Mouse (Mus musculus) brain, adult 2 months (tissue): ENCODE measurements around the gene Gm12845.
A peak's percentile ranks its signal among the peaks of the same experiment; 100 is the strongest.
"Not testable (repeated sequence)": the region's sequence is repeated elsewhere in the genome, so short reads cannot be mapped to it uniquely, and the experiment has no call there.

ENCODE experiments used
- DNase-seq: peaks from one replicate; pipeline ENCODE4 v3.0.0; 2011; ENCODE audit warnings: low read depth, low spot score

Gene Gm12845

DNA sequence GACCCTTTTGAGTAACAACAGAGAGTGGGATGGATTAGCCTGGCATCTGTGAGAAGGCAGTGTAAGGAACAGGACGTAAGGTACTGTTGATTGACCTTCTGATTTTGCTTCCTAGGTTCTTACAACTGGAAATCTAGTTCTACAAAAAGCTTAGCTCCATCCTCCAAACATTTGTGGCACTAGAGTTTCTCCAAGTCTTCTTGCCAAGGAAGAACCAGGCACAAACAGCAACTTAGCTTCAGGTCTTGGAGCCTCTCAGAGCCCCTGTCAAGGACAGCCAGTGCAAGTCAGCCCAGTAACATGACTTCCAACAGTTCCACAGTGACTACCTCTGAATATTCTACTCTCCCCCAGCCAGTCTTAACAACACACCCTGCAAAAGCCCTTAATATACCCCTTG, at the start of gene Gm12845:
Gm12845 (plus strand) TSS at position 301 of the 400 bp plus-strand sequence.
- DNase-seq = no peak

DNA sequence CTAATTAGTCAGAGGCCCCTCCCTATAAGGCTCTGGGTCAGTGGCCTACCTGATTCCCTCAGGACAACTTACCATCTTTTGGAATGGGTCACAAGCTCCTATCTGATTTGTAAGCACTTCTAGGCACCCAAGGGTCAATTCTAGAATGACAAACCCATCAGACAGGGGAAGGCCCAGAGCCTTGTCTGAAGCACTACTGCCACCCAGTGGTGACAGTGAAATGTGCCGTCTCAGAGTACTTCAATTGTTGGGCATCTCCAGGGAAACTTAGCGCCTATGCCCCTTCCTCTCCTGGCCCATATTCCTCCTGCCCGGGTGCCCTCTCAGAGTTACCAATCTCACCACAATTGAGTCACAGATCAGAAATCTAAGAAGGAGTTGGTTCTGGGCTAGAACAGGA, 47.3 kb upstream of the Gm12845 start:
- DNase-seq = peak; percentile 85

DNA sequence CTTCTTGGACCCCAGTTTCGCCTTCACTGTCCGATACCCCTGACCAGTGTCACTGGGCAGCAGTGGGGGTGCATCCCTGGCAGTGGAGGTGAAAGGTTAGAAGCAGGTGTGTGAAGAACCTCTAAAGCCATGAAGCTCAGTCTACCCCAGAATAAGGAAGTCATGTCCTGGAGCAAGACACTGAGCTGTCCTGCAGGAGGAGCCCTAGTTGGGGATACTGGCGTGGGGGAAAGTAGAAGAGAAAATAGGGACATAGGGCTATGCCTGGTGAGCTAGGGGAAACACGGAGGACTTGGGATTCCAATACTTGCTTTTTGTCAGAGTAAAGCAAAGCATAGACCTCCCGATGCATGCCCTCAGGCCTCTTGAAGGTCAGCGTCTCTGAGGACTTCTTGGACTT, 43.2 kb upstream of the Gm12845 start:
- no peak for DNase-seq

DNA sequence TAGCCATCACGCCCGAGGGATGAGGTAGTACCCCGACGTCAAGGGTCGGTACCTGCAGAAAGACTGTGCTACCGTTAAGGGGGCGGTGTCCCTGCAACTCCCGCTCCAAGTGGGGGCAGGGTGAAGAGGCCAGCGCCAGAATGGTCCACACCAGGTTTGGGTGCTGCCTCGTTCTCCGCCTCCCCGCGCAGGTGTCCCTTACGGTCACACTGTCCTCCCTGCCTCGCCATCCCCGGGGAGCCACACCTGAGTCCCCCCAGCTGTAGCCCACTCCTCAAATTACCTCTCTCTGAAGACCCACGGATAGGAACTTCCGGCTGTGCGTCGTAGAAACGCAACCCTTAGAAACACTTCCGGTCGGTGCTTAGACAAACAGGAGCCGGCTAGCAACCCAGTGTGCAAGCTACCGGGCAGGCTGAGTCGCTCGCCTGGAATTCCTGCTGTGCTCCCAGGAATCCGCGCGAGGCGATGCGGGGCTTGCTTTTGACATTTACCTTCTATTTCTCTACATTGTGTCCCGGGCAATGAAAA, 42.2 kb upstream of the Gm12845 start, which contains the start of gene Dmap1:
Dmap1 (minus strand) TSS at position 343 of the 531 bp plus-strand sequence.
- DNase-seq = peak; percentile 96

DNA sequence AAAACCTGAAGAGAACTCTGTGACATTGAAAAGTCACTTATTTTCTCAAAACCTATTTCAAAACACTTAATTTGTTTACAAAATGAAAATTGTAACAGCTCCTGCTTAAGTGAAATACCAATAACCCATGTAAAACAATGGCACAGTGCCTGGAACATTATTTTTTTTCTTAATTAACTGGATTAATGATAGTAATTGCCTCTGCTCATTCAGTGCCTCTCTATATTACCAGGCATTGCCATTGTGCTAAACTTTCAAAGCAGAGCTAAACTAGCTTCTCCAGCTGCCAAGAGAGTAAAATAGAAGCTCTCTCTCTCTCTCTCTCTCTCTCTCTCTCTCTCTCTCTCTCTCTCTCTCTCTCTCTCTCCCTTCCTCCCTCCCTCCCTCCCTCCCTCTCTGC, 41.7 kb upstream of the Gm12845 start:
- no peak for DNase-seq

DNA sequence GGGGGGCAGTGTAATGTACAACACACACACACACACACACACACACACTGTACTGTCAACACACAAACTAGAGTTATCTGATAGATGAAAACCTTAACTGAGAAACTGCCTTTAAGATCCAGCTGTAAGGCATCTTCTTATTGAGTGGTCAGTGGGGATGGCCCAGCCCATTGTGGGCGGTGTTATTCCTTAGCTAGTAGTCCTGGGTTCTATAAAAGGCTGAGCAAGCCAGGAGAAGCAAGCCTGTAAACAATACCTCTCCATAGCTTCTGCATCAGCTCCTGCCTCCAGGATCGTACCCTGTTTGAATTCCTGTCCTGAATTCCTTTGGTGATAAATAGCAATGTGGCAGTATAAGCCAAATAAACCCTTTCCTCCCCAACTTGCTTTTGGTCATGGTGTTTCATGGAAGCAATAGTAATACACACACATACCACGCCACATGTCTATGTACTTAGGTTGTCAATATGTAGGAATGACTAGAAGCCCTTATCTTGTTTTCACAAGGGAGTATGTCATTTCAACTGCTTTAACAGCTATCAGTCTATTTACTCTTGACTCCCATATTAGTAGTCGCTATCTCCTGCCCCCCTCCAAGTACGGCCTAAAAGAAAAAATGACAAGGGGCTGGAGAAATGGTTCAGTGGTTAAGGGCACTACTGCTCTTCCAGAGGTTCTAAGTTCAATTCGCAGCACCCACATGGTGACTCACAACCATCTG, 41.0 kb upstream of the Gm12845 start:
- no peak for DNase-seq

- no peak for DNase-seq
Measured at GRCm38 (mm10) chr4:117686354-117686753, 37.9 kb upstream of the Gm12845 start.

DNA sequence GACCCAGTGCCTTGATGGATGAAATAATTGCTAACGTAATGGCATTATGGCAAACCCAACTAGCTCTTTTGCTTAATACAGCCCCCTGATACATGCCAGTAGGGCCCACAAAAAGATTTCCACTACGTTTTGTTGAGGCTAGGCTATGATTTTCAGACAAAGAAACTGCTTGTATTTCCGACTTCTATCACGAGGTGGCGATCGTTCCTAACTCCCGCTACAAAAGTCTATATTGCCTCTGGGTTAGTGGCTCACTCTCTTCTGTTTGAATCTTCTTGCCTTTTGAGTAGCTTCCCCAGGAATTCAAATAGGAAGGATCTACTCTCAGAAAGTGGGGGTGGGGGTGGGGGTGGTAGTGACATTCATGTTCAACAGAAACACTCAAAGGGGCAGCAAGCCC, 18.9 kb upstream of the Gm12845 start:
- DNase-seq = peak; percentile 66

GRCm38 (mm10) chr4:117708780-117709550, 15.2 kb upstream of the Gm12845 start:
- DNase-seq = no peak

GRCm38 (mm10) chr4:117712314-117712713, 11.9 kb upstream of the Gm12845 start:
- DNase-seq = no peak

DNA sequence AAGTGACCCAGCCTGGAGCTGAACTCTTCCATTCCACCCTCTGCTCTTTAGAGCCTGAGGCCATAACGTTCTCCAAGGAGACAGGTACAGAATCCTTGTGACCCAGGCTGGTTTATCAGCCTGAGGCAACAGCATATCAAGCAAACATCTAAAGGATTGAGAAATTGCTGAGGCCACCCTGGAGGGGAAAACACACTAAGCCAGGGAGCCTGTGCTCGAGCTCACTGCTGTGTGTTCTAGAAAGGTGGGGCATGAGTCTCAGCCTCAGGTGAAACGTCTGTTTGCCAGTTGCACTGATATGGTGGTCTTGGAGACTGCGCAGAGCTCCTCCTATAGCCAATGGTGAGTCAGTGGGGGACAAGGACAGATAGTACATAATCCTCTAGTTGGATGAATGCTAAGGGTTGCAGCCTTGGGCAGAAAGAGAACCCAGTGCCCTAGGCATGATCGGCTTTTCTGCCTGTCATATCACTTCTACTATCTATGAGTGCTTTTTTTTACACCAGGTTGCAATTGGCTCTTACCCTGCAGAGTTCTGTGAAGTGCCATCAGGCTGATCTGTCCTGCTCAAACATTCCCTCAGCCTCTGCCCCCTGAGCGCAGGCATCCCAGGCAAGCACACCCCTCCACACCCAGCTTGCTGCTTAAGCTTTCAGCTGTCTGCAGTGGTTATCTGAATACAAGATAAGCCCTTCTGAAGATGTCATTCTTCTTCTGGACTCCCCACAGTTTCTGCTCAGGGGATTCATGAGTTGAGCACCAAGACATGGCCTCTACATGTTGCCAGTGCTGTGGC, 10.7 kb upstream of the Gm12845 start:
- DNase-seq = no peak

DNA sequence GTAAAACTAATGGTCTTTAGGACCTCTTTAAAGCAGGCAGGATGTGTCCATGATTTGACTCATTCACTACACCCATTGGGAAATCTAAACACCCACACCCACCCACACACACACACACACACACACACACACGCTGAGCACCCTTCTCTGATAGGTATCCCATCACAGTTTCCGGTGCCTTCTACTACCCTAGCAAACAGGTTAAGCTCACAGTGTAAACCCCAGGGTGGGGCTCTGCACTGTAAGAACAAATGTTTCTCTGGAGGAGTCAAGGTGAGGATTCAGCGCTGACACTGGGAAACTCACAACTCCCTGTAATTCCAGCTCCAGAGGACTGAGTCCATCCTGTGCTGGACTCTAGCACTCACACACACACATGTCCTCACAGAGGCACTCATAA, 7.7 kb downstream of the Gm12845 start:
- no peak for DNase-seq

DNA sequence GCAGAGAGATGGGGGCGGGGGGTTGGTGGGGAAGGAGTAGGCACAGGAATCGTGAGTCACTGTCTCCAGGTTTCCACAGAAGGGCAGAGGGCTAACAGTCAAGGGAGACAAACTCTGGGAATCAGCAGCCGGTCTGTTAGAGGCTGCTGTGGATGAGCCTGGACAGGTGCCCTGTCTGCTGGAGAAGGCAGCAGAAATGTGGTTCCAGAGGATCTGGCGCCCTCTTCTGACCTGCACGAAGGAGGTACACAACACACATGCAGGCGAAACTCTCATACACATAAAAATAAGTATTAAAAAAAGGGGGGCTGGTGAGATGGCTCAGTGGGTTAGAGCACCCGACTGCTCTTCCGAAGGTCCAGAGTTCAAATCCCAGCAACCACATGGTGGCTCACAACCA, 13.3 kb downstream of the Gm12845 start:
- DNase-seq = peak; percentile 7

GRCm38 (mm10) chr4:117752469-117752868, 28.3 kb downstream of the Gm12845 start:
- DNase-seq = not testable (repeated sequence)

DNA sequence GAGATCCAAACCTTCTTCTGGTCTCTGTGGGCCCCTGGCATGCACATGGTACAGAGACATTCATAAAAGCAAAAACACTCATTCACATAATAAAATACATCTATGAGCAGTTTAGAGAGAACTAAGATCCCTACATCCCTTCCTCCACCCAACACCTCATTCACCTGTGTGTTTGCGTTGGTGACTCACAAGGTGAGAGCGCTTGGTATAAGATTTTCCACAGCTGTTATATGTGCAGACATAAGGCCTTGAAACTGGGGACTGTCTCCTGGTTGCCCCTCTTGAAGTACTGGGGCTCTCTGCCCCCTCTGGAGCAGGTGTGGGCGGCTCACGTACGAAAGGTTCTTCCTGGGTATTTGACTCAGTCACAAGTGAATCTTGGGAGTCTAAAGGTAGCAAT, 35.9 kb downstream of the Gm12845 start:
- DNase-seq = no peak

DNA sequence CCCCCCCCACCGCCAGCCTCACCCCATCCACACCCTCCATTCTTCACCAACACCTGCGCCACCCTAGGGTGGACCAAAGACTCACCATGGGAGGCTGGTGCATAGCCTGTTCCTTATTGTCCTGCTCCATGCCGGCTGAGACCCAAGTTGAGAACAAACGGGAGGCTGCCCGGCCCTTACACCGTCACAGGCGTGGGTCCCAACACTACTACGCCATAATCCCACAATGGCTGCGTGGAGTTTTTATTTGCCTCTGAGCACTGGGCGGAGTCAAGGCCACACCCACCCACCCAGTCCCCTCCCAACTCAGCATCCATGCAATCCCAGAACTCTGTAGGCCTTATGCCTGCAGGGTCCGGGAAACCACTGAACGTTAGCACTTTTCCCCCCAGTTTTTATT, 41.2 kb downstream of the Gm12845 start, which contains the start of gene Klf17:
Klf17 (minus strand) TSS at position 233 of the 400 bp plus-strand sequence.
- no peak for DNase-seq

- DNase-seq = peak; percentile 75
Measured at GRCm38 (mm10) chr4:117770935-117771334, 46.7 kb downstream of the Gm12845 start.

DNA sequence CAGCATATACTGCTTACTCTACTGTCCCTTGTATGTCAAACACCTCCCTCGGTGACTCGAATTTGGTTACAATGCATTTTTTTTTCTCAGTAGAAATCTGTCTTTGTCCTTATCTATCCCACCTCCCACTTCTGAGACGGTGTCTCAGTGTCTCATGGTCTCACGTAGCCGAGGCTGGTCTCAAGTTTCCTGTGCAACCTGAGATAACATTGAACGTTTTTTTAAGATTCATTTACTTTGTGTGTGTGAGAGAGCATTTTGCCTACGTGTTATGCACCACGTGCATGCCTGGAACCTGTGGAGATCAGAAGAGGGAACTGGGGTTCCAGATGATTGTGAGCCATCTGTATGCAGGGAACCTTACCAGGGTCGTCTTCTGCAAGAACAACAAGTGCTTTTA, 48.7 kb downstream of the Gm12845 start:
- DNase-seq = no peak
